Mouse (Mus musculus) lung, embryonic 14.5 days (tissue): ENCODE data around the gene Kctd21. TPM values are rescaled to one million over a fixed set of nuclear protein-coding genes. Genes with fewer than 3 reads are reported as not detected.

Experiments
- ATAC-seq: fragments of 200-750 bp; cut with Nextera tagmentation; 2 replicates; pipeline ENCODE4 v1.8.0; 2017; ENCODE audit warnings: mild to moderate bottlenecking, moderate TSS enrichment, moderate library complexity; ENCODE audit not compliant: insufficient read depth
- DNase-seq: peaks from one replicate; pipeline ENCODE4 v3.0.0-alpha.2; 2015
- H3K27ac ChIP-seq: fragments of 300-500 bp; sonication (generic); 2 replicates; pipeline ENCODE4 v1.5.1; 2014; ENCODE audit warnings: low read depth, mild to moderate bottlenecking, moderate library complexity
- H3K27me3 ChIP-seq: fragments of 300-500 bp; sonication (generic); 2 replicates; pipeline ENCODE4 v1.6.1; 2014; ENCODE audit warnings: low read length, control low read depth; ENCODE audit not compliant: insufficient read depth
- H3K36me3 ChIP-seq: fragments of 300-500 bp; sonication (generic); 2 replicates; pipeline ENCODE4 v1.6.1; 2014; ENCODE audit warnings: control low read depth; ENCODE audit not compliant: insufficient read depth
- H3K4me1 ChIP-seq: fragments of 300-500 bp; sonication (generic); 2 replicates; pipeline ENCODE4 v1.6.1; 2014; ENCODE audit warnings: antibody characterized with exemption, control low read depth; ENCODE audit not compliant: insufficient read depth
- H3K4me2 ChIP-seq: fragments of 300-500 bp; sonication (generic); 2 replicates; pipeline ENCODE4 v1.6.1; 2014; ENCODE audit warnings: mild to moderate bottlenecking
- H3K4me3 ChIP-seq: fragments of 300-500 bp; sonication (generic); 2 replicates; pipeline ENCODE4 v1.5.1; 2014; ENCODE audit warnings: low read depth, low read length
- H3K9ac ChIP-seq: fragments of 300-500 bp; sonication (generic); 2 replicates; pipeline ENCODE4 v1.6.1; 2014
- H3K9me3 ChIP-seq: fragments of 300-500 bp; sonication (generic); 2 replicates; pipeline ENCODE4 v1.6.1; 2016; ENCODE audit warnings: low read depth, low read length, control low read depth
- CTCF ChIP-seq: IDR thresholded peaks from 2 replicates; pipeline ENCODE4 v1.5.1; 2016; ENCODE audit warnings: antibody characterized with exemption, low read depth
- WGBS: fragments of 180-500 bp; shearing (Covaris S2); extraction: QIAGEN DNeasy Blood & Tissue Kit; methylation state at CpG from one replicate; pipeline ENCODE4 v1.1.7; 2014; 5-methylcytosine and 5-hydroxymethylcytosine counted together
- polyA plus RNA-seq: library from polyadenylated mRNA; unstranded; fragments of >200 nt; fragmentation: Nextera tagmentation; extraction: Ambion mirVana; gene quantifications from 2 replicates; pipeline ENCODE4 v1.2.1, GENCODE M21; 2014

Kctd21 gene
- polyA plus RNA-seq, 1 experiment from 2014 or later = 4.7 TPM

DNA sequence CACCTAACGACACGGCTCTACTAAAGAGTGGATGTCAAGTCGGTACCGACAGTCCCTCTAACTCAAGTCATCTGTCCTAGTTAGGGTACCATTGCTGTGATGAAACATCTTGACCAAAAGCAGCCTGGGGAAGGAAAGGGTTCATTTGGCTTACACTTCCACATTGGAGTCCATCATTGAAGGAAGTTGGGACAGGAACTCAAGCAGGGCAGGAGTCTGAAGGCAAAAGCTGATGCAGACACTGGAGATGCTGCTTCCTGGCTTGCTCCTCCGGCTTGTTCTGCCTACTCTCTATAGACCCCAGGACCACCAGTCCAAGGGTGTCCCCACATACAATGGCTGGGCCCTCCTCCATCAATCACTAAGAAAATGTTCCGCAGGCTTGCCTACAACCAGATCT lies 16.5 kb upstream of the Kctd21 start:
- Histone ChIP-seq H3K36me3 (peaks cover 9% of the 10 kb centered on the region), H3K4me2 (no peak overlapping the region), H3K4me3 (no peak overlapping the region), H3K27me3 (no peaks in the 10 kb centered on the region), H3K9ac (no peak overlapping the region), H3K9me3 (no peaks in the 10 kb centered on the region), H3K27ac (no peak overlapping the region), H3K4me1 (no peaks in the 10 kb centered on the region)
- ATAC-seq (no peak), DNase-seq (no peak)
- no peak for TF ChIP-seq CTCF
- 86% methylated on average over 6 of the region's 6 CpGs for WGBS

DNA sequence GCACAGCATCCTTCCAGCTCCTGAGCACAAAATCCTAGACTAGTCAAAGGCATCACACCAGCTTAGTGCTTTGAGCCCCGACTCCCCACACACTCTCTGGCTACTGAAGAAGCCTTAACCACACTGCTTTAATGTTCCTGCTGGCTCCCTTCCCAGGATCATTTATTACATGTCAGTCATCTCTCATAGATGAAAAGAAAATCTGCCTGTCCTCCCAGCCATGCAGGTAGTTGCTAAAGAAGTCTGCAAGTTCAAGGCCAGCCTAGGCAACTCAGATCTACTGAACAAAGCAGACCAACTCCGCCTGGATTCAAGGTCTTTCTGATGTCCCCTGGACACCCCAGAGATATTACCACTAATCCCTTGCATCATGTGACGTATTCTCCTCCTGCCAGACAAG lies 14.4 kb upstream of the Kctd21 start:
- Histone ChIP-seq H3K4me2 (no peak overlapping the region), H3K4me1 (no peaks in the 10 kb centered on the region), H3K27me3 (no peaks in the 10 kb centered on the region), H3K27ac (no peak overlapping the region), H3K36me3 (no peaks in the 10 kb centered on the region), H3K4me3 (no peak overlapping the region), H3K9me3 (no peaks in the 10 kb centered on the region), H3K9ac (no peak overlapping the region)
- ATAC-seq = no peak
- no peak for TF ChIP-seq CTCF
- 73% methylated on average over 3 of the region's 3 CpGs for WGBS
- DNase-seq = no peak

DNA sequence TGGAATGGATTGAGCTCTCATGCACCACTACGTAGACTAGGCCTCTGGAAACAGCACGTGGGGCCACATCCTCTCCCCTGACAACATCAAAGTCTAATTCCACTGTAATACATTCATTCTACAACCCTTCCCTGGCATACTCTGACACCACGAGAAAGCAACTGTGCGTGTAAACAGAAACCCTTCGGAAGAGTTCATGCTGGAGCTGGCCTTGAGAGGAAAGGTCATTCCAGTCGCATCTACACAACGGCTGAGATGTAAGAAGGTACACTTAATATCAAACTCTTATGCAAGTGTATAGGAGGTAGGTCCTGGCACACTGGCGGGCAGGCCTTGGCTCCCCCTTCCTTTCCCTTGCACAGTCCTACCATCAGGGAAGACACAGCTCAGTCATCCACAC lies 7.8 kb upstream of the Kctd21 start:
- DNase-seq = no peak
- Histone ChIP-seq H3K4me2 (no peak overlapping the region), H3K9me3 (no peaks in the 10 kb centered on the region), H3K4me1 (no peaks in the 10 kb centered on the region), H3K9ac (no peak overlapping the region), H3K4me3 (no peak overlapping the region), H3K27me3 (peaks cover 33% of the 10 kb centered on the region), H3K36me3 (no peaks in the 10 kb centered on the region), H3K27ac (no peak overlapping the region)
- no peak for ATAC-seq
- WGBS = 83% methylated on average over 8 of the region's 8 CpGs
- no peak for TF ChIP-seq CTCF

DNA sequence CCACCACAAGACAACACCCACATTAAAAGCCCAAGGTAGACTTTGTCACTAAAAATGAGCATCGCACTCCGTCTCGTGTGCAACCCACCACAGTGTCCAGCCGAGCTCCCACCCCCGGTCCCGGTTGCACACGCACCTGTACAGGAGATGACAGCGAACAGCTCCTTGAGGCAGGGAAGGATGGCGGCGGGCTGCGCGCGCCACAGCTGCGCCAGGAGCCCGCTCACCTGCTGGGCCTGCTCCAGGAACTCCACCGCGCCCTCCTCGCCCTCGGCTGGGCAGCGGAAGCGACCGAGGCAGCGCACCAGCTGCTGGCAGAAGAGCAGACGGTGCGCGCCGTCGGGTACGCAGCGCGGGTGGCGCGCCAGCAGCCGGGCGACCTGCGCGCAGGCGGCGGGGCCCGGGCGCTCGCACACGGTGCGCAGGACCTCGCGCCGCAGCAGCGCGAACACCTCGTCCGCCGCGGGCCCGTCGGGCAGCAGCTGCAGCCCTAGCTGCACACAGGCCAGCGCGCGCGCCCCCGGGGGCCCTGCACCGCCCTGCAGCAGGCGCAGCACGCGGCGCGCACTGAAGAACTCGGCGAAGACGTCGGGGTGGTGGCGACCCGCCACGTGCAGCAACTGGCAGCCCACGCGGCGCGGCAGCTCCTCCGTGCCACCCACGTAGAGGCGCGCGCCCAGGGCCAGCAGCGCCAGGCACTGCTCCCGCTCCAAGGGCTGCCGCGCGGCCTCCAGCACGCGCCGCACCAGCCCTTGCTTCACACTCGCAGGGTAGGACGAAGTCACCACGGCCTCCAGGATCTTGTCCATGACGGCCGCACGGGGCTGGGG lies 6.8 kb upstream of the Kctd21 start:
- Histone ChIP-seq H3K27me3 (peaks cover 33% of the 10 kb centered on the region), H3K4me1 (no peaks in the 10 kb centered on the region), H3K9ac (0 out of 2 replicates have a peak overlapping the region, but pooled peaks have one; percentile 9), H3K4me2 (peak overlapping the region; percentile 65), H3K27ac (no peak overlapping the region), H3K36me3 (no peaks in the 10 kb centered on the region), H3K9me3 (no peaks in the 10 kb centered on the region), H3K4me3 (peak overlapping the region; percentile 38)
- DNase-seq = peak; percentile 58
- TF ChIP-seq CTCF = no peak
- ATAC-seq = peak; percentile 67
- 8% methylated on average over 96 of the region's 96 CpGs for WGBS

DNA sequence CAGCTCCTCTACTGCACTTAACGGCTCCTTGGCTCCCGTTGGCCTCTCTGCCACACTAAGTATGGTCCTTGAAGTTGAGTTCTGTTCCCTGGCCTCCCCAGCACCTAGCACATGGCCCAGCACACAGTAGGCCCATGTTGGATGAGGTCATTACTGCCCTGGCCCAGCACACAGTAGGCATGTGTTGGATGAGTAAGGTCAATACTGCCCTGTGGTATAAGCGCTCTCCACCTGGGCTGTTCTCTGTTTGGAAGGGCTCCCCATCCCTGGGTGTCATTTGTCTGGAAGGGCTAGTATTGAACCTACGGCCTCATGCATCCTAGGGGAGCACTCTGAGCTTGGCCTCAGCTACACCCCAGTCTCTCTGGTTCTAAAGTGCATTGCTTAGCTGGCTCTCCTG lies 4.8 kb upstream of the Kctd21 start:
- no peaks in the 10 kb centered on the region; the same call in none of the 2 replicates for H3K4me1 ChIP-seq
- no peak for ATAC-seq
- no peak for DNase-seq
- no peak for TF ChIP-seq CTCF
- H3K4me3 ChIP-seq = no peak overlapping the region
- 89% methylated on average over 4 of the region's 4 CpGs for WGBS
- H3K9me3 ChIP-seq = no peaks in the 10 kb centered on the region
- H3K27ac ChIP-seq = no peak overlapping the region
- peaks cover 33% of the 10 kb centered on the region for H3K27me3 ChIP-seq
- no peaks in the 10 kb centered on the region for H3K36me3 ChIP-seq
- H3K9ac ChIP-seq = no peak overlapping the region
- H3K4me2 ChIP-seq = no peak overlapping the region

DNA sequence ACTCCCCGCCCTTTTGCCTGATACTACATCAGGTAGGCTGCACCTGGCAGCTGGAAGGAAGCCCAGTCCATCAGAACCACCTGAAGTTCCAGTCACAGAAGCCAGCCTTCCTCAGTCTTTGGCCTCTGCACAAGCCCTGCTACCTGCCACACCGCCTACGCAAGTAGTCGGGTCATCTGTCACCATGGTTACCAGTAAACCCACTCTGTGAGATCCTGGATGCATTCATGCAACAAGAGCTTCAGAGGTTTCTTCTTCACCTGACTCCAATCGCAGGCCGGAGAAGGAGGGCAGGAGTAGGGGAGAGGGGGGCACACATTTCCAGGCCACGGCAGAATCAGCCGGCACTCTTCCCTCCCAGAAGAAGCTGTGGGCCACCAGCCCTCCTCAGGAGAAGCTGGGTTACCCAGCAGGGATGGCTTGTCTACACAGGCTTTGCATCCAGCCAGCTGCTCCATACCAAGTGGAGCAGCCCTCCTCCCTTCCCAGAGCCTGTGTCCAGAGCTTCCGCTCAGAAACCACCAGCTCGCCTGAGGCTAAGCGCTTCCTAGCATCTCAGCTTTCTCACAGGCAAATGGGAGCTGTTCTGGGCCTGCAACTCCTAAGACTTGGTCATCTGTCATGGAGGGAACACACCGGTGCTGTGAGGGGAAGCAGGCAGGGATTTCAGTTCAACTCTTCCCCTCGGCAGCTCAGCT lies 3.1 kb upstream of the Kctd21 start:
- DNase-seq (no peak), ATAC-seq (no peak)
- no peaks in the 10 kb centered on the region for H3K36me3 ChIP-seq
- WGBS = 67% methylated on average over 13 of the region's 13 CpGs
- H3K4me2 ChIP-seq = no peak overlapping the region
- H3K27me3 ChIP-seq = peaks cover 32% of the 10 kb centered on the region
- TF ChIP-seq CTCF = no peak
- H3K9me3 ChIP-seq = no peaks in the 10 kb centered on the region
- no peak overlapping the region for H3K9ac ChIP-seq
- H3K4me3 ChIP-seq = no peak overlapping the region
- H3K27ac ChIP-seq = no peak overlapping the region
- peaks cover 7% of the 10 kb centered on the region for H3K4me1 ChIP-seq

DNA sequence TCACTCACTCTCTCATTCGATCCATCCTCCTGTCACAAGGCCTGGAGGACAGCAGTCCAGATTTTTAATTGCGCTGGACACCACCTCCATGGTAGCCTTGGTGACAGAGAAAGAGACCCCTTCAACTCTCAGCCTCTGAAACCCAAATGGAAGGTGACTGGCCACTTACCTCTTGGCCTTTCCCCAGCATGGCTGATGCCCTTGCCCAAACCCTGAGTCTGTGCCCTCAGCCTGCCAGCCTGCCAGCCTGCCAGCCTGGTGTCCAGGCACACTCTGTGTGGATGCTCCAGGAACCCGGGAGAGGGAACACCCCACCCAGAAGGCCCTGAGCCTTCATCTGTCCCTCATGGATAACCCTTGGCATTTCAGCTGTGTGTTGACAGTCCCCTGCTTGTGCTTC lies 2.5 kb upstream of the Kctd21 start:
- Histone ChIP-seq H3K4me2 (no peak overlapping the region), H3K27ac (no peak overlapping the region), H3K4me3 (no peak overlapping the region), H3K4me1 (peaks cover 7% of the 10 kb centered on the region), H3K9ac (no peak overlapping the region), H3K36me3 (no peaks in the 10 kb centered on the region), H3K27me3 (peaks cover 26% of the 10 kb centered on the region), H3K9me3 (no peaks in the 10 kb centered on the region)
- no peak for ATAC-seq
- no peak for TF ChIP-seq CTCF
- WGBS = 80% methylated on average over 3 of the region's 3 CpGs
- DNase-seq = no peak
